Mouse (Mus musculus): ENCODE data around the gene Atf7.

Atf7 gene

DNA sequence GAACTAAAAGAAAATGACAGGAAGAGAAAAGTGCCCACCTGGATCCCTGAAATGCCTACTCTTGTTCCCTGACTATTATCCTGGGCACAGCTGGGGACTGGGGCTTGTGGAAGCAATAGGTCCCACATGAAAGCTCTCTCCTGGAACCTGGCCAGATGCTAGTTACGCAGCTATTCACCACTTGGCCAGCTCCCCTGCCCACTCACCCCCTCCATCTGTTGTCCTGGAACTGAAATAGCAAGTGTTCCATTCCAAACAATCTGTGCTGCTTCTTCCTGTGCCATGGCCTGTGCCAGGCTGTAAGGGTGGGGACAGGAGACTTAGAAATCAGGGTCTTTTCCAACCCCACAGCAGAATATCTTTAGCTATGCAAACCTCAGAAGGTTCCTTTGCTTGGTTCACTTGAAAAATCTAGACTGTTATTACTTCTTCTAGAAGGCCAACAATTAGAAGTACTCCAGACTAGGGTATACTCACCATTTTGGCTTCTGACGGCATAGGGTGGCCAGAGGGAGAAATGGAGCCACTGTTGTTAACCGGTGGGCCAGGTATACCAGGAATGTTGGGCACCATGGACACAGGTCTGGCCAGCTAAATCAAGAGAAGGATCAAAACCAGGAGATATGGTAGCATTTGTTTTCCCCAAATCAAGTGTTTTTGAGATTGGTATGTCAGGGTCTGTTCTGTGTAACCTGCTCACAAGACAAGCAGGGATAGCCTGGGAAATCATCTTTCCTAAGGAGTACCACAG lies 78.4 kb downstream of the Atf7 start:
- no peak for DNase-seq (ENCODE audit: low spot score)

DNA sequence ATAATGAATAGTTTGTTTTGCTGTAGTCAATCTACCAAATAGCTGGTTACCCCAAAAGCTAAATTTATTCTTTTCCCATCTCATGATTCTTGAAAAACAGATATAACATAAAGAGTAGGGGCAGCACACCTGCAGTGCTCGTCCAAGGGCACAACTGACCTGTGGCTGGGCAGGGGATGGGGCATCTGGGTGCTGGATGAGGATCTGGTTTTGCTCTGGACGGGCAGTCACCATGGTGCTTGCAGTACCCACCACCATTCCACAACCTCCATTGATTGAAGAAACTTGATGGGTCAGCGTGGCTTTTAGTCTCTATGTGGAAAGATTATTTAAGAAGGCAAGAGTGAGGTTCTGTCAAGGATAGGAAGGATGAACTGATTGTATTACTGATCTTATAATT lies 79.0 kb downstream of the Atf7 start:
- DNase-seq (ENCODE audit: low spot score), result no peak

DNA sequence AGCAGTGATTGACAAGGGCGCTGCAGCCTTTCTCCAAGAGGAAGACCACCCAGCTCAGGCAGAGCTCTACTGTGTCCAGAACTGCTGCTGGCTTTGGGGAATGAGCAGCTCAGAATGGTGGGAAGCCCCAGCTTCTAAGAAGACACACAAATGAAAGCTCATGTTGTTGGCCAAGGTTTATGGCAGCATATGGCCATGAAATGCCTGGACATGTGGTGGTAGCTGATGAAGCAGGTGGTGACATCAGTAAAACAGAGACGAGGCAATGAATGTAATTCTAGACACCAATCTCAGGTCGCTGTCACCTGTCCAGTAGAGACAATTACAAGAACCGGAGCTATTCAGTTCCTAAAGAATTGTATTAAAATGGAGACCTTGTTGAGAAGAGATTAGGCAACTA lies 80.5 kb downstream of the Atf7 start:
- DNase-seq (ENCODE audit: low spot score), result no peak

DNA sequence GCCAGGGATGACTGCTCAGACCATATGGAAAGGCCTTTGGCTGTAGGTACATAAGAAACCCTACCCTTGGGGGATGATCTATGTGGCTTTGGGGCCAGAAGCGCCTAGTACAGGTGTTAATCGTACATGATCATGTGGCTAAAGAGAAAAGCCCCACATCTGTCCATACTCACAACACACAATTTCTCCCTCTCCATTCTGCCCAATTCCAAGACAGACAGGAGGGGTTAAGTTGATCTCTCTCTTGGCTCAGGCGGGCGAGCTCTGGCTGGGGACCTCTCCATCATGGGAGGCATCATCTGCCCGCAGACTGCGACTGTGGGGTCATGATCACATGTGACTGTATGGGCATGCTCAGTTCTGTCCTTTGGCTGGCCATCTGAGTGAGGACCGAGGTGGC lies 91.3 kb downstream of the Atf7 start:
- no peak for DNase-seq (ENCODE audit: low spot score)

DNA sequence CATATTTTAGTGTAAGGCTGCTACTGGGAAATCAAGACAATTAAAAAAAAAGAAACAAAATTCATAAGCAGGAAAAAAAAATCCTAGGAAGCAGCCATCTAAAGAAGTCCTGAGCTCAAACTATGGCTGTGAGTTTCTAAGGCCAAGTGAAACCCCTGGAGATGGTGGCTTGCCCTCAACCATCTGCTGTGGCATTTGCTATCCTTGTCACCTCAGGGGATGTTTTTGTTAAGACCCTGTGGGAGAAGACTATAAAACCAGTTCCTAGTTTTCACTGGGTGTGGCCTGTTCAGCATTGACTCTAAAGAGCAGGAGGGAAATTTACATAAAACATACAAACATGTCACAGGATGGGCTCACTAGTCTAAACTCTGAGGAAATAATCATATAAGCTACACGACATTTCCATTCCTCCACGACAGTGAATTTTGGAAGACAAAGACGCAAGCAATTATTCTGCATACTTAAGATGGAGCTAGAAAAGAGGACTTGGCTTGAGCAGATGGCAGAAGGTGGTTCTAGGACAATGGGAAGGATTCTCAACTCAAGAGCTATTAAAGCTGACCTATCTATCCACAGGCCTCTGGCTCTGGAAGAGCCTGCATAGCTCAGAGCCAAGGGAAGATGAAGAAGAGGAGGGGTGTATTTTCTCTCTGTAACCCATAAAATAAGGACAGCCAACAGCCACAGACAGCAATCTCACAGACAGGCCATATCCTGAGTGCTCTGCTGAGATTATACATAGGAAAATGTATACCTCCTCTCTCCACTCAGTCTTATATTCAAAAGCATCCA lies 93.0 kb downstream of the Atf7 start:
- no peak for DNase-seq (ENCODE audit: low spot score)

GRCm38 (mm10) chr15:102531586-102531985 lies 93.7 kb downstream of the Atf7 start:
- DNase-seq (ENCODE audit: low spot score), result no peak

GRCm38 (mm10) chr15:102530566-102530965 lies 94.7 kb downstream of the Atf7 start:
- DNase-seq (ENCODE audit: low spot score), result no peak

DNA sequence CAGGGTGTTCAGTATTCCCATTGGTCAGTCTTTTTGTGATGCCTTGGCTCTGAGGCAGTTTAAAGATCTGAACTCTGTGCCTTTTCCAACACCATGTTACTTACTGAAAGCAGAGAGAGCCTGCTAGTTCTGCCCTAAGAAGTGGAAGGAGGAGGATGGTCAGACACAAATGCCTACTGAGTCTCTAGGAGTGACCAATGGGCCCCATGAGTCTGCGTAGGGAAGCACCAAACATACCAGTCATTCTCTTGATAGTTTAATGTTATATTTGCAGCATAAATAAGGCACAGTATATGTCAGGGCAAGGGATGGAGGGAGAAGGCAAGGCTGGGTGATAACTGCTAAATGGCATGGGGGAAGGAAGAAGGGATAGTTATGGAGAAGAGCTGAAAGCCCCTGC lies 96.9 kb downstream of the Atf7 start:
- no peak for DNase-seq (ENCODE audit: low spot score)

- no peak for DNase-seq (ENCODE audit: low spot score)
Observed at GRCm38 (mm10) chr15:102527936-102528335, 97.3 kb downstream of the Atf7 start.

DNA sequence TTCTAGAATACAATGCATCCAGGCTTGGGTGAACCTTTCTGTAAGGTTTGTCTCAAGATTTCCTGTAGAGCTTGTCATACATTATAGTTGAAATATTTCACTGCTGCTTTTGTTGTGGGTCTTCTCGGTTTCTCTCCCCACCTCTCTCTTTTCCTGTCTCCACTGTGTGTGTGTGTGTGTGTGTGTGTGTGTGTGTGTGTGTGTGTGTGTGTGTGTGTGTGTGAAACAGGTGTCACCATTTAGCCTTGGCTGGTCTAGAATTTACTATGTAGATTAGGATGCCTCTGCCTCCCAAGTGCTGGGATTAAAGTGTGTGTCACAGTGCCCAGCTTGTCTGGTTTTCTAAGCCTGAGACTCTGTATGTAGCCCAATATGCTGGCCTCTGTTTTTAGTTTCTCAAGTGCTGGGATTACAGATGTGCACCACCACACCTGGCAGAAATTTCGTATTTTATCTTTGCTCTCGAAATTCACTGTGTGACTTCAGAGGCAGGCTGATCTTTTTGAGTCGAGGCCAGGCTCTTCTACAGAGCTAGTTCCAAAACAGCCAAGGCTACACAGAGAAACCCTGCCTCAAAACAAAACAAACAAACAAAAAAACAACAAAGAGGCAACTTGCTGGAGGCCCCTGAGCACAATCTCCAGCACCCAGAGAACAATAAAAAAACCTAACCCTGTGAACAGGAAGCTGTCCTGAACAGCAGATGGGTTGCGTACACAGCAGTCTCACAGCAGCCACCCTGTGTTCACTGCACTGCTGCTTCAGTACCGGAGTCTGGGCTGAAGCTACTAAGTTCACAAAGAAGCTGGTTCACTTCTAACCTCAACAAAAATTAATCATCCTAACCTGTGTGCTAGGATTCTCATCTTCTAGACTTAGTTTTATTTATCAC lies 98.9 kb downstream of the Atf7 start:
- no peak for DNase-seq (ENCODE audit: low spot score)

- no peak for DNase-seq (ENCODE audit: low spot score)
Observed at GRCm38 (mm10) chr15:102524892-102525485, 100.3 kb downstream of the Atf7 start, which contains the start of gene Npff. Npff (minus strand) TSS chr15:102524942.

GRCm38 (mm10) chr15:102521480-102521879 lies 103.8 kb downstream of the Atf7 start:
- no peak for DNase-seq (ENCODE audit: low spot score)

GRCm38 (mm10) chr15:102520416-102520815 lies 104.8 kb downstream of the Atf7 start:
- no peak for DNase-seq (ENCODE audit: low spot score)

- DNase-seq (ENCODE audit: low spot score), result no peak
Observed at GRCm38 (mm10) chr15:102519211-102520141, 105.8 kb downstream of the Atf7 start.

GRCm38 (mm10) chr15:102518859-102519201 lies 106.4 kb downstream of the Atf7 start:
- no peak for DNase-seq (ENCODE audit: low spot score)

DNA sequence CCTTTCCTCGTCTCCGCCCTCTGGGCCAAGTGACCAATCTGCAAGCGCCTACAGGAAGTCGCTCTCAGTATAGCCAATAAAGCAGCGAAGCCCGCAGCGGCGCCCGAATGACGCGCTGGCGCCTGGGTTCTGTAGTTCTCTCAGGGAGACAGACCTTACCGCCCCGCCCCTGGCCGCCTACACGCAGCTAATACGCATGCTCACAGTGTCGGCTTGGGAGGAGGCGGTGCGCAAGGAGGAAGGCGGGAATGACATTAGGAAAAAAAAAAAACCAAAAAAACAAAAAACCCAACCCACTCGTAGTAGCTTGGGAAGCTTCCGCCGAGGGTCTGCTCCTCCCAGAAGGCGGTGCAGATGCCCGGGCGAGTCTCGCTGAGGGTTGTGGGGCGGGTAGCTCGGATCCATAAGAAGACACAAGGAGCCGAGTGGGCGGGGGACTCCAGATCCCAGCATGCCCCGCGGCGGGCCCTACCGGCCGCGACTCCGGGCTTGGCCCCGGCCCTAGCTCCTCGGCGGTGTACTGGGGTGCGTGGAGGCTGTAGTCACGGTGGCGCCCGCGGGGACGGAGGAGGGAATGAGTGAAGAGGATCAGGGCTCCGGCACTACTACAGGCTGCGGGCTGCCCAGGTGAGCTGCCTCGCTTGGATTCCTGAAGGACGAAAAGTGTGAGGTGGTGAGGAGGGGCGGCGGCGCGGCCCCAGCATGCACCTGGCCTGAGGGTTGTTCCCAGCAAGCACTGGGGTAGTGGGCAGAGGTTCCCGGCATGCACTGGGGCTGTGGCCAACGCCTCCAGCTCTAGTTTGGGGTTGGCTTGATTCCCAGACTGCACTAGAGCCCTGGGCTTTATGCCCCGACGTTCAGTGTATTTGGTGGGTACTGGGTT lies 107.0 kb downstream of the Atf7 start, which contains the start of gene Tarbp2:
Tarbp2 (plus strand) TSS at position 217 of the 883 bp plus-strand sequence.
- DNase-seq (ENCODE audit: low spot score), result peak; percentile 90

GRCm38 (mm10) chr15:102517631-102517975 lies 107.7 kb downstream of the Atf7 start:
- DNase-seq (ENCODE audit: low spot score), result no peak

DNA sequence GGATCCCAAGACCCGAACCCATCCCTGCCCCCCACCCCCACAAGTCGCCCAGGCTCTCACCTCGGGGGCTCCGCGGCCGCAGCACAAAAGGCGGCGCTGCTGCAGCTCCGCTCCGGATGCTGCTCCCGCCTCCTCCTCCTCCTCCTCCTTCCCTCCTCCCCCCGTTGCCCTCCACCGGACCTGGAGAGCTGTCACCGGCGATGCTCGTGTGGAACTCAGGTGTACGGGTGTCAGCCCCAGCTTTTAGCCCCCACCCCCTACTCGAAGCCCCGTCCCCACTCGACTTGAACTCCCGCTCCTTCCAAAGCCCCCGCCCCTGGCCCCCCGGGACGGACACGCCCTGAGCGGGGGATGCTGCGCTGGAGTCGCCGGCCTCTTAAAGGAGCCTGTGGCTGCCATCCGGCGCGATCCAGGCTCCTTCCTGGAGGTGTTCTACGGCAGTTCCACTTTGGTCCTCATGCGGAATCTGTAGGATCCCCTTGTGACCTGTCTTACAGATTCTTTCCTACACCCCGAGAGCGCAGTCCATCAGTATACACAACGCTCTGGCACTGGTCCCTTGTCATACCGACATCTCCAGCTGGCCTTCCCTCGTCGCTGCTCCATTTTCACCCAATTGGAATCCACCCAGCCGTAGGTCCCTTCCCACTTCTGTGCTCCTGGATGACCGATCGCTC lies 108.4 kb downstream of the Atf7 start, which contains the start of gene Map3k12:
Map3k12 (minus strand) TSS at position 337 of the 677 bp plus-strand sequence.
- peak; percentile 66 for DNase-seq (ENCODE audit: low spot score)

DNA sequence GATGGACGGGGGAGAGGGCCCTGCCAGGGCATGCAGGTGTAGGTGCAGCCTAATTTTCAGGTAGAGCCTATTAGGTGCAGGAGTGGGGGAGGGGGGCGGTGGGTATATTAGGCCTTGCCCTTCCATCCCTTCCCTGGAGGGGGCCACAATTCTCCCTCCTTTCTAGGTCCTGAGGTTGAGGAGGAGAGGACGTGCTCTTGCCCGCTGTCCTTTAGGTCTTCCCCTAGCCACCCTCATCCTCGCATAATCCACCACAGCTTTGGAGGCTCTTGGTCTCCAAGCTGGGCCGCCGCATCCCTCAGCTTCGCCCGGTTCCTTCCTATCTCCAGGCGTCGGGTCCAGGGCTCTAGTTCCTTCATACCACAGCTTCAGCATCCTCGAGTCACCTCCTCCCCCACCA lies 109.0 kb downstream of the Atf7 start:
- no peak for DNase-seq (ENCODE audit: low spot score)

Measured in ovary, postnatal 10 days (tissue).